Mouse (Mus musculus) liver, adult (tissue): Measurements from ENCODE around the gene Nt5m.

Source experiments
- GATA4 ChIP-seq: IDR thresholded peaks from 2 replicates; pipeline ENCODE4 v1.6.1; 2014; ENCODE audit warnings: mild to moderate bottlenecking, low read length; ENCODE audit not compliant: insufficient replicate concordance

The Nt5m gene

DNA sequence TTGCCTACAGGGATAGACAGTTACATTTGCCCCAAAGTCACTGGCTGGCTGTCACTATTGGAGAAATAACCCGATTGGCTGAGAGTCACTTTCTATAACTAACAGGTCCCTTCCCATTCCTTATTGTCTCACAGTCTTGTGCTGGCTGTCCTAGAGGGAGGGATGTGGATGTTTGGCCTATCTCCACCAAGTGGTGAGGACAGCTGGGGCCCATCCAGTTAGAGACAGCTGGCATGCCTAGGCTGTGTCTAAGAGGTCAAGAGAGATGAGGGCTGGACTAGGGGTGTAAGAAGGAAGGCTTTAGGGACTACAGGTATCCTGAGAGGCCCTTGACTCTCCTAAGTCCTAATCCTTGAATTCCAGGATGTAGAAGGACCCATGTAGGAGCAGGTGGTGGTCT is 72.3 kb downstream of the Nt5m start:
- TF ChIP-seq GATA4 = no peak

DNA sequence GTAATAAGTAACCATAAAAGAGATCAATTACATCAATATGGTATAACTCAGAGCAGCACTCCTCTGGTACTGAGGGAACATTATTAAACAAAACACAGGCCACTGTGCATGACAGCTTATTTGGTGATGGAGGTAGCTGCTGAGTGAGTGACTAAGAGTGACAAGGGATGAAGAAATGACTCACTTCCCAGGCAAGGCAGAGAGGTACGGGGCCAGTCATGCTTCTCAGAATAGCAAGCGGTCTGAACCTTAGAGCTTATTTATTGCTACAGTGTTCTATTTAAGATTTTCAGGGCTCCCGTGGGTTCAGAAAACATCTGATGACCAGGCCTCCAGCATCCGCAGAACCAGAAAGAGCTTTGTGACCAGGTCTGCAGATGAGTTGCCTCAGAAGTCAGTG is 74.5 kb downstream of the Nt5m start:
- no peak for TF ChIP-seq GATA4

DNA sequence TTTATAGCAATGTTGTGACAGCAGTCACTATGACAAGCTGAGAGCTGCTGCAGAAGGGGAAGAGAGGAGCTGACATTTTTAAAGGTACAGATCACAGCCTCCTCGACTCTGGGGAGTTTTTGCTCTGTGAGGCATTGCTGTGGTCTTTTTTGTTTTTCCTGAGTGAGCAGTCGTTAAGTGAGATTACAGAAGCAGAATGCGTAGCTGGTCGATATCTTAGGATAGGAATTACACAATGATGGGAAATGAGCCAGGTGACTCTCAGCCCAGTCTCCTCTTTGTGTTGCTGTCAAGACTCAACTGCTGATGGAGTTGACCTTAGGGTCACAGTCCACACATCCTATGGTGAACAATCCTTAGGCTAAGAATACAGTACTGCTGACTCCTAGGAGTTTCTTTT is 78.8 kb downstream of the Nt5m start:
- peak; percentile 82 for TF ChIP-seq GATA4

DNA sequence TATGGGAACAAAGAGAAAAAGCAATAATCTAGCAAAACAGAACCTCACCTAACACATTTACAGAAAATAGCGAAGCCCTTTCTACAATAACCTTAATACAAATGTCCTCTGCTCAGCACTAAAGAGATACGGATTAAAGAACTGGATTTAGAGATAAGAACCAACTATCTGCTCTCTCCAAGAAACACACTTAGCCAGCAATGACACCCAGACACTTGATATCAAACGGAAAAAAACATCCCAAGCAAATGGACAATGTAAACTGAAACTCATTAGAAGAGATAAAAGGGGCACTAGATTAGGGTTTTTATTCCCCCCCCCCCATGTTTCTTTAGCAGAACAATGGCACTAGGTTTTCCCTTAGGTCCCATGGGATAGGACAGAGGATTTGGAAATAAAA is 80.2 kb downstream of the Nt5m start:
- peak; percentile 70; the same call in 1 of the 2 replicates for TF ChIP-seq GATA4

DNA sequence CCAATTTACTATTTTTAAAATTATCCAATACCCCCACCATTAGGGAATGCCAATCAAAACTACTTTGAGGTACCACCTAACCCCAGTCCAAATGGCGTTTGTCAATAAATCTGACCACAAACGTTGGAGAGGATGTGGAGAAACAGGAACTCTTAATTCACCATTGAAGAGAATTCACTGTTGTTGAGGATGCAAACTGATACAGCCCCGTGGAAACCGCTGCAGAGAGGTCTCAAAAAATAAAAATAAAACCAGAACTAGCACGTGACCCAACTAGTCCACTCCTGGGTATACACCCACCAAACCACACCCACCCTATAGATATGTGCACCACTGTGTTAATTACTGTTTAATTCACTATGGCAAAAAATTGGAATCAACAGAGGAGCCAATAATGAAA is 81.1 kb downstream of the Nt5m start:
- no peak for TF ChIP-seq GATA4

DNA sequence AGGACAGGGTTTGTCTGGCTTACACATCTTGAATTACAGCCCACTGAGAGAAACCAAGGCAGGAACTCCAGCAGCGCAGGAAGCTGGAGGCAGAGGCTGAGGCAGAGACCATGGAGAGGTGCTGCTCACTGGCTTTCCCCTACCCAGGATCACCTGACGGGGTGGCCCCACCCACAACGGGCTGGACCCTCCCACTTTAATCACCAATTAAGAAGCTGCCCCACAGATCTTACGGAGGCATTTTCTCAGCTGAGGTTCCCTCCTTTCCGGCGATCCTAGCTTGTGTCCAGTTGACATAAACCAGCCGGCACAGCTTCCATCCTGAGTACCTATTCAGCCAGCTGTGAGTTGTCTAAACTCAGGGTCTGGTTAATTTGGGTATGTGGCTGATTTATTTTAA is 82.0 kb downstream of the Nt5m start:
- no peak for TF ChIP-seq GATA4

DNA sequence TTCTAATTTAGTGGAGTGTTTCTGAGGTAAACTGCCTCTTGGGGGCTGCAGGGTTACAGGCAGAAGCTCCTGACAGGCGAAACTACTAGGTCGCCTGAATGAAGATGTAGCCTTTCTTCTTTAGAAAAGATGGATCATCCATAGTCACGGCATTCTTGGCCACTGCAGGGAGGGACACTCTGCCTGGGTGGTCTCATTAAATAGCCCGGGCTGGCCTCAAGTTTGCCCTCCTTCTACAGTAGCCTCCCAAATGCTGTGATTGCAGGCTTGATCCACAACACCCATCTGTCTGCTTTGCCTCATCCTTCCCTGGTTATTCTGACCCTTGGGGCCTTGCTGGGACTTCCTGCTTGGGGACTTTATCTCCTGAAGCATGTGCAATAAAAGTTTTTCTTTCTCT is 90.8 kb downstream of the Nt5m start:
- no peak for TF ChIP-seq GATA4
